Mouse (Mus musculus) cerebellum, adult 11 months (tissue): Measurements from ENCODE around the gene Ttc23.

ENCODE experiments used
- DNase-seq: peaks from one replicate; pipeline ENCODE4 v3.0.0; 2022

Ttc23 gene

GRCm38 (mm10) chr7:67701252-67701914, 54.2 kb downstream of the Ttc23 start:
- no peak for DNase-seq

- DNase-seq: no peak
These were observed 61.0 kb downstream of the Ttc23 start for GRCm38 (mm10) chr7:67708160-67708559.

GRCm38 (mm10) chr7:67710216-67710615, 63.0 kb downstream of the Ttc23 start:
- no peak for DNase-seq

- peak; percentile 5 for DNase-seq
These were observed 66.8 kb downstream of the Ttc23 start for GRCm38 (mm10) chr7:67713820-67714510.

DNA sequence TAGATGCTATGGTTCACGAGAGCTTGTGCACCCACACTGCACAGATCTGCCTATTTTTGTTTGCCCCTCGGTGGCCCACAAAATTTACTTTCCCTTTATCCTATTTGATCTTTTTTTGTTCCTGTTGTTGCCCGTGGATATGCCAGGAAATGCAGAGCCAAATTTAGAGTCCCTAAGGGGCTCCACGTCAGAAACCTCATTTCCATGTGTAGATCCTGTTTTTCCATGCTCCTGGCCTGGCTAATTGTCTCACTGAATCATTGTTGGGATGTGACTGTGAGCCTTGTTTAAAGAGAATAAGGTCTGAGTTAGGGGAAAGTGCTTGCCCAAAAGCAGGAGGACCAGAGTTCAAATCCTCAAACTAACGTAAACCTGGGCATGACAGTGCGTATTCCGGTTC, 68.0 kb downstream of the Ttc23 start:
- DNase-seq: no peak

DNA sequence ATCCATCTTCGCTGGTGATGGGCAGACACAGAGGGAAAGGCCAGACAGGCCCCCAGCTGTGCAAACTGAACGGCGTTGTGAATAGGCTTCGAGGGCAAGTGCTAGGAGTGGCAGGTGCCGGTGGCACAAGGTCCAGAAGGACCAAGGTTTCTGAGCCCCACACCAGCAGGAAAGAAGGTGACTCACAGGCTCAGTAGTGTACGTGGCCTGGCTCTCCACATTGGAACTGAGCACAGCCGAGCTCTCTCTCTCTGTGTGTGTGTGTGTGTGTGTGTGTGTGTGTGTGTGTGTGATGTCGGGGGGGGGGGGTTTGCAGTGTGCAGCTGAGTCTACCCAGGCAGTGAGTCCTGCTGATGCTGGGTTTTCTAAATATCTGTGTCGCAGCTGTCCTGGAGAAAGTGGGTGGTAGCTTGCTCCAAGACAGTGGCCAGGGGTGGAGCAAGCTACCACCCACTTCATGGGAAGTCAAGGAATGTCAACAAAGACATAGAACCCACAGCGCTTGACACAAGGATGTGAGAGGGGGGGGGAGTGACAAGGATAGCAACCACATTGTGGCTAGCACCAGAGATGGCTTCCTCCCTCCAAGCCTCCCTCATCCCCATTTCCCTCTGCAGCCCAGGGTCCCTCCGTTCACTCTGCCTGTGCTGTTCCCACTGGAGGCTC, 69.1 kb downstream of the Ttc23 start:
- no peak for DNase-seq

GRCm38 (mm10) chr7:67716925-67717324, 69.7 kb downstream of the Ttc23 start:
- DNase-seq: no peak

DNA sequence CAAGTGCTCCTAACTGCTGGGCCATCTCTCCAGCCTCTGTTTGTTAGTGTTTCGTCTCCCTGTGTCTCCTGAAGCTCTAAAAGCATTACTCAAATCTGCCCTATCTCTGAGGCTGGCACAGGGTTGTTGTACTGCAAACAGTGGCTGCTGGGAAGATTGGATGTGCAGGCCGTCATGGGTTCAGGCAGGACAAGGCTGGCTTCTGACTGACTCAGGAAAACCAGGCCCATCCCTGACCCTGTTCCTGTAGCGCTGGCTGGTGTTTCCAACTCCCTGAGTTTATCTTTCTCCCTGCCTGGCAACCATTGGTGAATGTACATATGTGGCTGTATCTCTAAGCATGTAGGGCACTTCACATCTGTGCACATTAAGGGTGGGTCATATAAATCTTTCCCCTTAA, 70.3 kb downstream of the Ttc23 start:
- DNase-seq: no peak

- no peak for DNase-seq
These were observed 71.6 kb downstream of the Ttc23 start for GRCm38 (mm10) chr7:67718804-67719203.

GRCm38 (mm10) chr7:67722163-67722562, 75.0 kb downstream of the Ttc23 start:
- no peak for DNase-seq

DNA sequence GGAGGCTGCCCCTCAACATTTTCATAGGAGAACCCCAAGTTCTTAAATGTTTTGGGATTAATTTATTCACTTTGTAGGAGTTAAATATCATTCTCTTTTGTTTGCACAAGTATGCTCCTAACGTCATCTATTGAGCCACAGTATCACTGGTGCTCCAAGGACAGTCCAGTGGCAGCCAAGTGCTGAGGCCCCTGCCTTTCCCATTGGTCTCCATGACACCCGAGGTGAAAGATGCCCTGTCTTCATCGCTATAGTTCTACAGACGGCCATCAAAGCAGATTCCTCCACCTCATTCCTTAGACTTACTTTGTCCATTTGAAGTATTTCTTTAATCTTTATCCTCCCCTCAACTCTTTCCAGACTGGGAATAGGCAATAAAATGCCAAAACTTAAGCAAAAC, 77.3 kb downstream of the Ttc23 start:
- DNase-seq: no peak

DNA sequence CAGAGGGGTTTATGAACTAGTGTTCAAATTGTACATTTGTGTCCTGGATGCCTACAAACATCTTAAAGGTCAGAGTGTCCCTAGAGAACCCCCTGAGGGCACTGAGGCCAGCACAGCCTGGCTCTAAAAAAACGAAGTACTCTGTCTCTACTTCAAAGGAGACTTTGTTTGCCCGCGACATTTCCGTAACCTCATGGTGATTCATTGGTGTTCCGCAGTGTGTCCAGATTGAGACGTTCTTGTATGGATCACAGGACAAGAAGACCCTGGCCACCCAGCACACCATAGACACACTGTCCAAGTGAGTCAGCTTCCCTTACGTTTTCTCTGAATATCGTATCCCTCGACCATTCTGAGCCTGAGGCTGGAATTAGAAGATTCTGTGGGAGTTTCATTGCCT, 77.8 kb downstream of the Ttc23 start:
- DNase-seq: no peak

GRCm38 (mm10) chr7:67728203-67728602, 81.0 kb downstream of the Ttc23 start:
- no peak for DNase-seq

- no peak for DNase-seq
These were observed 81.6 kb downstream of the Ttc23 start for GRCm38 (mm10) chr7:67728809-67729208.

DNA sequence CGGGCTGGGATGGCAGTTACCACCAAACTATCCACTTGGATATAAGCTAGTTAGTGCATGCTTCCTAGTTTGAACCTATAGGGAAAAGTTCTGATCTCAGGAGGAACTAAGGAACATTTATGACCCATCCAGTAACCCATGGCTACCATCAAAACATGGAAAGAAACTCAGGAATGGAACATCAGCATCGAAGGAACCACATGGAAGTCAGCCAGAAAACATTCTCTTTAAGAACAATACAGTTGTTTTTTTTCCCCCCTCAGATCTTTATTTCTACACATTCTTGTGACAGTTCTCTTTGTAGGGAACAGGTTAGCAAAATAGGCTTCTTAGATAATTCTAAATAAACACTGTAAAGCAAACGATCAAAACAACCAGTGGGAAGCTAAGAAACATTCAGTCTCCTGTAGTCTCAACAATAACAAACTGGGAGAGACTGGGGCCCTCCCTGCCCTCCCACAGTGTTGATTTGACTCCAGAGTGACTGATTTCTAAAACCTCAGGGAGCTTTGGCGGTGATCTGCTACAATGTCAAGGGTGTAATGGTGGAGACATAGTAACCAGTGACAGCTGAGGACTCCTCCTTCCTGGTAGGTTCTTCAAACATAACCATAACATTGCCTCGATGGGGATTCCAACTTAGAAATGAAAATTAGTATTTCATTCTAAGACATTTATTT, 83.4 kb downstream of the Ttc23 start:
- DNase-seq: no peak

- no peak for DNase-seq
These were observed 85.1 kb downstream of the Ttc23 start for GRCm38 (mm10) chr7:67732276-67732675.

- no peak for DNase-seq
These were observed 93.2 kb downstream of the Ttc23 start for GRCm38 (mm10) chr7:67740382-67740781.

- no peak for DNase-seq
These were observed 93.6 kb downstream of the Ttc23 start for GRCm38 (mm10) chr7:67740796-67741195.

DNA sequence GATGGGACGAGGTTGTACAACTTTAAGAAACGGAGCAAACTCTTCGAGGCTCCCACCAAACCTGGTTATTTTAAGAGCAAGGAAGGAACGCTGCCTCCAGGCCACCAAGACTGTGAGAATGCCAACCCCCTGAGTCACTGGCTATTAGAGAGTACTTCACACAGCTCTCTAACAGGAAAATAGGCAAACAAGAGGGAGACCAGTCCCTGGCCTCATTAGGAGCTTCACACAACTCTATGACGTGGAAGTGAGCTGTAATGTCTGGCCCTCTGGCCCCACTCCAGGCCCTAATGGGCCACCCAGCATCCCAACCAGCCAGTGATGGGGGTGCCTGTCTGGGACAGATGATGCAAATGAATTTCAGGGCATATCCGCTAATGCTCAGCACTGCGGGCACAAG, 94.5 kb downstream of the Ttc23 start:
- no peak for DNase-seq

DNA sequence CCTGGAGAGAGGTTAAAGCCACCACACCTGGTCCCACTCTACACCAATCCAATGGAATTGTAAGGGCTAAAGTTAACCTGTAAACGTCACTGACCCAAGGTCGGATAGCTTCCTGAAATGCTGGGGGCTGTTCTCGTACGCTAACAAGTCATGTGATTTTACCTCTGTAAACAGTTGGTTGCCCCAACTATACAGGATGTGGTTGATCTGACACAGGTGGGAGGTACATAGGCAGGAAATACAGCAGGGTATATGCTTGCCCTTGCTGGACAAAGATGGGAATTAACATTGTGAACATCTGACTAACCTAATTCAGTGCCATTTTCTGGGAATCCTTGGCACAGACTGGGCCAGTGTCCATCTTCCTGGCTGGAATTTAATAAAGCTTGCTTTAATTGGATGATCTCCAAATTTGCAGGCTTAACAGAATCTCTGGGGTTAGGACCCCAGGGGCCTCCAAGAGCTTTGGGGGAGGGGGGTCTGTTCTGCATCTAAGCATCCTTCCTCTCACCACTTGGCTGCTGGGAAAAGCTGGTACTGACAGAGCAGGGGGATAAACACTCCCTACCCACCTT, 100.6 kb downstream of the Ttc23 start:
- DNase-seq: no peak

DNA sequence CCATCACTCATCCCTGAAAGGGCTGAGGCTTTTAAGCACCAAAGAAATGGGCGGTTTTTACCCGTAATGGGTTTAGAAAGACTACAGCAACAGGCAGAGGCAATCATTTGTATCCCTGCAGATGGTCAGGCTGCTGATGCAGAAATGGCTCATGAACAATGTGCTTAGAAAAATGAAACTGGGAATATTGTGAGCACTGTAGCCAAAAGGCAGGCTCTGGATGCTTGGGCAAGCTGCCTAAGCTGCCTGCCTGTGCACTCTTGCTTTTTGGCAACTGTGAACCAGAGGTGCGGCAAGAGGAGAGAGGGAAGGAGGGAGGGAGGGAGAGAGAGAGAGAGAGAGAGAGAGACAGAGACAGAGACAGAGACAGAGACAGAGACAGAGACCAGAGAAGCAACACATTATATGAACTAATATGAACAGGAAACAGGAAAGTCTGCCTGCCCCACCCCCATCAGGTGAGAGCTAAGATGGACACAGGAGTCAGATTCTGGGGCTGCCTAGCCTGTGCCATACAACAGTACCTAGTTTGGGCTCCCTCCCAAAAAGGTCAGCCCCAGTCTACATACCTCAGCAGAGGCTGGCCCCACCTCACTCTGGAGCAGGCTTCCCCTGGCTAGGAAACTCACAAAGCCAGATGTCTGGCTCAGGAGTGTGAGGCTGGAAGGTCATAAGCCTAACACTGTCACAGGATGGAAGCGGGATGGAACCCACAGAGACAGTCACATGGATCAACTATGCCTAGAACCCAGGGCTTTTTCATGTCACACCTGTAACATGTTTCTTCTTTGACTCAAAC, 102.4 kb downstream of the Ttc23 start:
- DNase-seq: no peak

- DNase-seq: no peak
These were observed 107.4 kb downstream of the Ttc23 start for GRCm38 (mm10) chr7:67754606-67755005.
